Mouse (Mus musculus): ENCODE data around the gene Pmfbp1. TPM values are rescaled to one million over a fixed set of nuclear protein-coding genes. Genes with fewer than 3 reads are reported as not detected.

The Pmfbp1 gene
- not detected for polyA plus RNA-seq (2017; shearing (Covaris generic))

DNA sequence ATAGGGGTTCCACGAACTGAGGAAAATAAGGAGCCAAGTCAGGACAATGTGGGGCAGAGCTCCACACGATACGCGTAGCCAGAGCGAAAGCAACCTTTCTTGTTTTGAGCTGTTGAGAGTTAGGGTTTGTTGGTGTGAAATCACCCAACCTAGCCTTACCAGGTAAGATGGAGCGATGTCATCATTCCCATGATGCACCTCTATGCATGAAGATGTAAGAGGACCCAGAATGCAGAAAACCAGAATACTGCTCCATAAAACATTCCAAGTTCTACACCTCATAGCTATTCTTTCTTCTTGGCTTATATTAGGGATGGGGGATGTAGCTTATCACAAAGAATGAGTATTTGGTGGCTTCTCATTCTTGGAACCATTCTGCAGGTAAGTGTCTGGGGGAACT lies at the start of gene Pmfbp1:
Pmfbp1 (plus strand) TSS at position 301 of the 400 bp plus-strand sequence.

DNA sequence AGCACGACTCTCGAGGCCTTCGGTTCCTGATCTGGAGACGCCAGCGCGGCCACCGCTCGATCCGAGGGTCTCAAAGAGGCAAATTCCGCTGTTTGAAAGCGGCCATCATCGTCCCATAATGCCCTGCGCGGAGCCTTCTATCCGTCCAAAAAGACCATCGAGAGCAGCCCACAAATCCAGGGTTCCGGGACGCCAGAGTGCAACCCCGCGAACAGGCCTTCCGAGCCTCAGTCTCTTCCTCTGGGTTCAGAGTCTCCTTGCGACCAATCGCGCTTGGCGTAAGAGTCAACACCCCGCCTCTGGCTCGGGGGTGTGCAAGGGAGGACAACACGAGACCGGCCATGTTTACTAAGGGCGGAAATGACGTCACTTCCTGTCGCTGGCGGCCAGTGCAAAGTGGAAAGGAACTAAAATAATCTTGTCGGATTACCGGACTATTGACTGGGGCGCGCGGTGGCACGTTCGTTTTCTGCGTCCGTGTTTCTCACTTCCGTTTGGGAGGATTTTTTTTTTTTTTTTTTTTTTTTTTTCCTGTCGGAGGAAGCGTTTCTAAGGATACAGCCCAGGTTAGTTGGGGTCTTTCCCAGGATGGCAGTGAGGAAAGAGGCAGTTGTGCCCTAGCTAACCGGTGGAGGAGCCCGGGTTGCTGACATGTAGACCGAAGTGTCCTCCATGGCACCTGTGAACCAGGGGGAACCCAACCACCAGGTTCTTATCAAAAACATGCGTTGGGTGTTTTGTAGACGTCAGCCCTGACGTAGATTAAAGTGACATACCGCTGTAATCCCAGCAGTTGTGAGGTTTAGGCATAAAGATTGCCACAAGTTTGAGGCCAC lies 71.9 kb downstream of the Pmfbp1 start, which contains the start of the genes Dhx38 and Txnl4b:
Dhx38 (minus strand) TSS at position 364 of the 836 bp plus-strand sequence.
Txnl4b (plus strand) TSS at position 395 of the 836 bp plus-strand sequence.

DNA sequence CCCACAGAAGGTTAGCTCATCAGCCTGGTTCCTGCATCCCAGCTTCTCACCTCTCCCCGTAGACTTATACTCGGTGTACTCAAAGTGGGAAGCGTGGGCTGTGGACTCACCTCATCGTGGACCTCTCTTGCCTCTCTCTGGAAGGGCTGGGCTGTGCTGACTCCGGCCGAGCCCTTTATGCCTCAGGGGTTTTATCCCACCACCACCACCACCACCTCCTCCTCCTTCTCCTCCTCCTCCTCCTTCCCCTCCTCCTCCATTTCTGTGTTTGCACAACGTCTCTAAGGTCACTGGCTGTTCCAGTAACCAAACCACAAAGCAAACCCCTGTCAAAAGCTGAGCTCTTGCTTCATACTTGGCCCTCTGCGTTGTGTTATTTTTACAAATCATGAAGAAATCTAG lies 85.1 kb downstream of the Pmfbp1 start, which contains the start of gene Hp:
Hp (minus strand) TSS at position 273 of the 402 bp plus-strand sequence.

Other genes starting within 250 kb of the Pmfbp1 start
- gene Dhx38, start 71.8 kb downstream of the Pmfbp1 start, polyA plus RNA-seq (2017; shearing (Covaris generic)) = 38.8 TPM
- 7.5 TPM for gene Txnl4b, start 71.9 kb downstream of the Pmfbp1 start, polyA plus RNA-seq (2017; shearing (Covaris generic))
- not detected for gene Hp, start 85.1 kb downstream of the Pmfbp1 start, polyA plus RNA-seq (2017; shearing (Covaris generic))
- 38.2 TPM for gene Dhodh, start 114.6 kb downstream of the Pmfbp1 start, polyA plus RNA-seq (2017; shearing (Covaris generic))
- gene Pkd1l3, start 120.5 kb downstream of the Pmfbp1 start, polyA plus RNA-seq (2017; shearing (Covaris generic)) = 1.9 TPM
- 175 TPM for gene Ist1, start 199.2 kb downstream of the Pmfbp1 start, polyA plus RNA-seq (2017; shearing (Covaris generic))
- 6.7 TPM for gene Zfp821, start 211.5 kb downstream of the Pmfbp1 start, polyA plus RNA-seq (2017; shearing (Covaris generic))
- 2.2 TPM for gene Atxn1l, start 243.7 kb downstream of the Pmfbp1 start, polyA plus RNA-seq (2017; shearing (Covaris generic))